Mouse (Mus musculus) limb, embryonic 14.5 days (tissue): Measurements from ENCODE around the gene 4922502D21Rik. TPM values are rescaled to one million over a fixed set of nuclear protein-coding genes. Genes with fewer than 3 reads are reported as not detected.

Experiments used
- ATAC-seq: fragments of 200-750 bp; cut with Nextera tagmentation; 2 replicates; pipeline ENCODE4 v1.8.0; 2017; ENCODE audit warnings: low read depth, moderate number of reproducible peaks, moderate TSS enrichment; ENCODE audit not compliant: low FRiP score
- DNase-seq: peaks from one replicate; pipeline ENCODE4 v3.0.0-alpha.2; 2015; ENCODE audit warnings: low spot score
- H3K27ac ChIP-seq: fragments of 300-500 bp; sonication (generic); replicated peaks from 2 replicates; pipeline ENCODE4 v1.5.1; 2014; ENCODE audit warnings: low read depth, mild to moderate bottlenecking, low read length, moderate library complexity, mixed read lengths
- H3K27me3 ChIP-seq: fragments of 300-500 bp; sonication (generic); 2 replicates; pipeline ENCODE4 v1.6.1; 2014; ENCODE audit warnings: low read length, mixed read lengths; ENCODE audit not compliant: control insufficient read depth, insufficient read depth
- H3K36me3 ChIP-seq: fragments of 300-500 bp; sonication (generic); 2 replicates; pipeline ENCODE4 v1.6.1; 2014; ENCODE audit warnings: mild to moderate bottlenecking, low read length, moderate library complexity, mixed read lengths; ENCODE audit not compliant: control insufficient read depth, insufficient read depth
- H3K4me1 ChIP-seq: fragments of 300-500 bp; sonication (generic); 2 replicates; pipeline ENCODE4 v1.6.1; 2014; ENCODE audit warnings: antibody characterized with exemption, low read length, mixed read lengths; ENCODE audit not compliant: control insufficient read depth, insufficient read depth
- H3K4me2 ChIP-seq: fragments of 300-500 bp; sonication (generic); replicated peaks from 2 replicates; pipeline ENCODE4 v1.6.1; 2014; ENCODE audit warnings: low read depth, mild to moderate bottlenecking, low read length, moderate library complexity; ENCODE audit not compliant: severe bottlenecking
- H3K4me3 ChIP-seq: fragments of 300-500 bp; sonication (generic); replicated peaks from 2 replicates; pipeline ENCODE4 v1.5.1; 2014; ENCODE audit warnings: low read length
- H3K9ac ChIP-seq: fragments of 300-500 bp; sonication (generic); 2 replicates; pipeline ENCODE4 v1.6.1; 2014; ENCODE audit warnings: mild to moderate bottlenecking, low read depth, low read length, moderate library complexity; ENCODE audit not compliant: severe bottlenecking
- H3K9me3 ChIP-seq: fragments of 300-500 bp; sonication (generic); 2 replicates; pipeline ENCODE4 v1.6.1; 2016; ENCODE audit warnings: low read length; ENCODE audit not compliant: control insufficient read depth
- POLR2A ChIP-seq: fragments of 200-500 bp; IDR thresholded peaks from 2 replicates; pipeline ENCODE4 v1.8.0; 2012; ENCODE audit warnings: inconsistent platforms, mild to moderate bottlenecking, moderate library complexity, borderline replicate concordance; ENCODE audit not compliant: insufficient read depth, insufficient read length; ENCODE audit errors: extremely low read depth
- WGBS: fragments of 180-500 bp; shearing (Covaris S2); extraction: QIAGEN DNeasy Blood & Tissue Kit; methylation state at CpG from one replicate; pipeline ENCODE4 v1.1.7; 2014; 5-methylcytosine and 5-hydroxymethylcytosine counted together
- polyA plus RNA-seq, 2 experiments: library from polyadenylated mRNA; depleted of rRNA in 1 of 2; stranded (reverse) in 1 of 2; unstranded in 1 of 2; fragments of >200 nt; fragmentation: Nextera tagmentation in 1 of 2; extraction: Ambion mirVana in 1 of 2; gene quantifications; 2 replicates each; pipeline versions ENCODE4 v1.2.1 to v1.2.3; 2012 to 2014

4922502D21Rik gene
- polyA plus RNA-seq, 2 experiments, result not detected

- Histone ChIP-seq H3K9ac (no peak overlapping the region), H3K27ac (no peak overlapping the region), H3K4me3 (no peak overlapping the region), H3K27me3 (no peaks in the 10 kb centered on the region), H3K4me2 (no peak overlapping the region), H3K36me3 (no peaks in the 10 kb centered on the region), H3K9me3 (no peaks in the 10 kb centered on the region), H3K4me1 (no peaks in the 10 kb centered on the region)
- ATAC-seq (no peak), DNase-seq (no peak)
- WGBS, result 70% methylated on average over 7 of the region's 7 CpGs
- no peak for TF ChIP-seq POLR2A
Measured at GRCm38 (mm10) chr6:129284384-129285104, 47.1 kb downstream of the 4922502D21Rik start.

GRCm38 (mm10) chr6:129283271-129283670 lies 48.3 kb downstream of the 4922502D21Rik start:
- no peak overlapping the region for H3K9ac ChIP-seq
- TF ChIP-seq POLR2A, result no peak
- H3K27ac ChIP-seq, result no peak overlapping the region
- DNase-seq (no peak), ATAC-seq (no peak)
- no peak overlapping the region for H3K4me3 ChIP-seq
- 76% methylated on average over 3 of the region's 3 CpGs for WGBS
- H3K4me2 ChIP-seq, result no peak overlapping the region
- no peaks in the 10 kb centered on the region for H3K27me3 ChIP-seq
- no peaks in the 10 kb centered on the region for H3K4me1 ChIP-seq
- no peaks in the 10 kb centered on the region for H3K9me3 ChIP-seq
- no peaks in the 10 kb centered on the region for H3K36me3 ChIP-seq

- no peak overlapping the region for H3K9ac ChIP-seq
- 94% methylated on average over 2 of the region's 2 CpGs for WGBS
- no peaks in the 10 kb centered on the region for H3K4me1 ChIP-seq
- no peak overlapping the region for H3K27ac ChIP-seq
- no peaks in the 10 kb centered on the region for H3K27me3 ChIP-seq
- H3K9me3 ChIP-seq, result no peaks in the 10 kb centered on the region
- DNase-seq (no peak), ATAC-seq (no peak)
- no peak overlapping the region for H3K4me2 ChIP-seq
- H3K36me3 ChIP-seq, result no peaks in the 10 kb centered on the region
- H3K4me3 ChIP-seq, result no peak overlapping the region
- no peak for TF ChIP-seq POLR2A
Measured at GRCm38 (mm10) chr6:129276483-129276882, 55.1 kb downstream of the 4922502D21Rik start.

GRCm38 (mm10) chr6:129275624-129276203 lies 55.9 kb downstream of the 4922502D21Rik start:
- no peak overlapping the region for H3K9ac ChIP-seq
- no peak for TF ChIP-seq POLR2A
- ATAC-seq (no peak), DNase-seq (no peak)
- H3K4me3 ChIP-seq, result no peak overlapping the region
- H3K27ac ChIP-seq, result no peak overlapping the region
- no peaks in the 10 kb centered on the region for H3K9me3 ChIP-seq
- no peaks in the 10 kb centered on the region for H3K36me3 ChIP-seq
- H3K27me3 ChIP-seq, result no peaks in the 10 kb centered on the region
- WGBS, result 57% methylated on average over 3 of the region's 3 CpGs
- H3K4me1 ChIP-seq, result no peaks in the 10 kb centered on the region
- no peak overlapping the region for H3K4me2 ChIP-seq

GRCm38 (mm10) chr6:129275220-129275619 lies 56.4 kb downstream of the 4922502D21Rik start, which contains the start of gene Cd69:
Gene Cd69, minus strand, starts transcription at chr6:129275436.
- Histone ChIP-seq H3K27ac (no peak within 1 kb of the TSS), H3K4me3 (no peak within 1 kb of the TSS), H3K36me3 (no peaks in the 10 kb centered on the region), H3K9ac (no peak within 1 kb of the TSS), H3K4me2 (no peak within 1 kb of the TSS), H3K9me3 (no peaks in the 10 kb centered on the region), H3K27me3 (no peaks in the 10 kb centered on the region), H3K4me1 (no peaks in the 10 kb centered on the region)
- DNase-seq, result no peak
- no peak for ATAC-seq
- TF ChIP-seq POLR2A, result no peak
- WGBS, result 75% methylated on average over 9 of the region's 9 CpGs

GRCm38 (mm10) chr6:129274476-129274875 lies 57.1 kb downstream of the 4922502D21Rik start:
- WGBS, result 86% methylated on average over 2 of the region's 2 CpGs
- H3K36me3 ChIP-seq, result no peaks in the 10 kb centered on the region
- H3K4me1 ChIP-seq, result no peaks in the 10 kb centered on the region
- H3K4me3 ChIP-seq, result no peak overlapping the region
- no peak overlapping the region for H3K27ac ChIP-seq
- TF ChIP-seq POLR2A, result no peak
- H3K9me3 ChIP-seq, result no peaks in the 10 kb centered on the region
- ATAC-seq (no peak), DNase-seq (no peak)
- no peaks in the 10 kb centered on the region for H3K27me3 ChIP-seq
- no peak overlapping the region for H3K9ac ChIP-seq
- no peak overlapping the region for H3K4me2 ChIP-seq
